Mouse (Mus musculus) myocyte (in vitro differentiated cells): ENCODE results near the gene Zc3hav1. TPM values are rescaled to one million over a fixed set of nuclear protein-coding genes. Genes with fewer than 3 reads are reported as not detected.

Experiments used
- H3K27me3 ChIP-seq: one replicate; pipeline ENCODE4 v1.6.1; 2011; ENCODE audit not compliant: control insufficient read depth, insufficient read depth, insufficient read length
- H3K36me3 ChIP-seq: one replicate; pipeline ENCODE4 v1.6.1; 2011; ENCODE audit not compliant: control insufficient read depth, insufficient read depth
- H3K4me2 ChIP-seq: one replicate; pipeline ENCODE4 v1.6.1; 2011; ENCODE audit warnings: low read depth, control low read depth
- H3K4me3 ChIP-seq: one replicate; pipeline ENCODE4 v1.5.1; 2011; ENCODE audit warnings: mild to moderate bottlenecking, control low read depth, moderate library complexity
- H3K79me2 ChIP-seq: one replicate; pipeline ENCODE4 v1.6.1; 2011; ENCODE audit not compliant: control insufficient read depth, insufficient read depth
- H3ac ChIP-seq: one replicate; pipeline ENCODE4 v1.6.1; 2011; ENCODE audit not compliant: control insufficient read depth, insufficient read length
- CEBPB ChIP-seq: IDR thresholded peaks from 2 replicates; pipeline ENCODE4 v1.6.1; 2011; ENCODE audit warnings: mild to moderate bottlenecking, moderate library complexity; ENCODE audit not compliant: poor library complexity, insufficient read depth, severe bottlenecking
- E2F4 ChIP-seq: IDR thresholded peaks from one replicate; pipeline ENCODE4 v1.6.1; 2011; ENCODE audit warnings: mild to moderate bottlenecking, control low read depth, moderate library complexity; ENCODE audit not compliant: insufficient read depth
- MAX ChIP-seq: IDR thresholded peaks from one replicate; pipeline ENCODE4 v1.6.1; 2011; ENCODE audit warnings: low read depth, mild to moderate bottlenecking, control low read depth
- MYOD1 ChIP-seq, 3 experiments: IDR thresholded peaks; one replicate each; pipeline ENCODE4 v1.6.1; 2011; ENCODE audit warnings: control low read depth in 2 of 3, low read depth in 2 of 3, mild to moderate bottlenecking in 2 of 3, moderate library complexity in 1 of 3; ENCODE audit not compliant: insufficient read length in 2 of 3, control insufficient read depth in 1 of 3
- MYOG ChIP-seq, 3 experiments: IDR thresholded peaks; one replicate each; pipeline ENCODE4 v1.6.1; 2011; ENCODE audit warnings: control low read depth in 2 of 3, low read depth in 2 of 3, mild to moderate bottlenecking in 2 of 3; ENCODE audit not compliant: insufficient read length in 2 of 3, control insufficient read depth in 1 of 3, insufficient read depth in 1 of 3
- POLR2A ChIP-seq: IDR thresholded peaks from one replicate; pipeline ENCODE4 v1.6.1; 2011; ENCODE audit warnings: low read depth, mild to moderate bottlenecking, control low read depth, moderate library complexity; ENCODE audit not compliant: insufficient read length
- POLR2AphosphoS2 ChIP-seq: IDR thresholded peaks from one replicate; pipeline ENCODE4 v1.6.1; 2011; ENCODE audit warnings: low read depth, control low read depth; ENCODE audit not compliant: insufficient read length
- REST ChIP-seq: IDR thresholded peaks from one replicate; pipeline ENCODE4 v1.6.1; 2011; ENCODE audit warnings: mild to moderate bottlenecking, control low read depth, moderate library complexity; ENCODE audit not compliant: insufficient read depth, insufficient read length
- SRF ChIP-seq: IDR thresholded peaks from one replicate; pipeline ENCODE4 v1.6.1; 2011; ENCODE audit warnings: low read depth; ENCODE audit not compliant: control insufficient read depth, insufficient read length
- TCF12 ChIP-seq: IDR thresholded peaks from one replicate; pipeline ENCODE4 v1.6.1; 2011; ENCODE audit warnings: mild to moderate bottlenecking, control low read depth; ENCODE audit not compliant: poor library complexity, insufficient read depth, severe bottlenecking
- TCF3 ChIP-seq: IDR thresholded peaks from one replicate; pipeline ENCODE4 v1.6.1; 2011; ENCODE audit warnings: low read depth, control low read depth; ENCODE audit not compliant: insufficient read length
- USF1 ChIP-seq: IDR thresholded peaks from one replicate; pipeline ENCODE4 v1.6.1; 2011; ENCODE audit warnings: low read depth, mild to moderate bottlenecking, control low read depth, moderate library complexity
- polyA plus RNA-seq: library from polyadenylated mRNA; unstranded; fragments of >200 nt; fragmentation: generic; extraction: Trizol; gene quantifications from one replicate; pipeline ENCODE4 v1.2.1, GENCODE M21; 2012; ENCODE audit warnings: missing spikeins

Gene Zc3hav1
- polyA plus RNA-seq, 1 experiment: 45.0 TPM

- Histone ChIP-seq H3K36me3 (peaks cover 4% of the 10 kb centered on the region), H3K4me3 (no peak overlapping the region), H3ac (no peak overlapping the region), H3K27me3 (no peaks in the 10 kb centered on the region), H3K4me2 (no peak overlapping the region), H3K79me2 (no peaks in the 10 kb centered on the region)
- TF ChIP-seq TCF3 (no peak), POLR2AphosphoS2 (no peak), CEBPB (no peak)
Observed at GRCm38 (mm10) chr6:38292871-38293646, 61.3 kb downstream of the Zc3hav1 start.

- H3ac ChIP-seq: no peak overlapping the region
- no peak overlapping the region for H3K4me3 ChIP-seq
- no peak overlapping the region for H3K4me2 ChIP-seq
- no peak for TF ChIP-seq POLR2AphosphoS2
- no peak for TF ChIP-seq CEBPB
- no peak for TF ChIP-seq MAX
- no peak for TF ChIP-seq USF1
- no peak for TF ChIP-seq SRF
- TF ChIP-seq TCF3: no peak
- no peak for TF ChIP-seq E2F4
- no peak for TF ChIP-seq MYOD1 (IDR thresholded peaks at IDR 0.05; ENCODE audit: control insufficient read depth in 1 of 3, insufficient read length in 2 of 3, low read depth in 2 of 3)
- TF ChIP-seq MYOG (IDR thresholded peaks at IDR 0.05; ENCODE audit: control insufficient read depth in 1 of 3, insufficient read depth in 1 of 3, insufficient read length in 2 of 3, low read depth in 2 of 3): no peak
- no peak for TF ChIP-seq TCF12
- no peak for TF ChIP-seq REST
- no peak for TF ChIP-seq POLR2A
- no peaks in the 10 kb centered on the region for H3K27me3 ChIP-seq
- H3K79me2 ChIP-seq: no peaks in the 10 kb centered on the region
- peaks cover 4% of the 10 kb centered on the region for H3K36me3 ChIP-seq
Observed at GRCm38 (mm10) chr6:38284422-38284821, 70.0 kb downstream of the Zc3hav1 start.

DNA sequence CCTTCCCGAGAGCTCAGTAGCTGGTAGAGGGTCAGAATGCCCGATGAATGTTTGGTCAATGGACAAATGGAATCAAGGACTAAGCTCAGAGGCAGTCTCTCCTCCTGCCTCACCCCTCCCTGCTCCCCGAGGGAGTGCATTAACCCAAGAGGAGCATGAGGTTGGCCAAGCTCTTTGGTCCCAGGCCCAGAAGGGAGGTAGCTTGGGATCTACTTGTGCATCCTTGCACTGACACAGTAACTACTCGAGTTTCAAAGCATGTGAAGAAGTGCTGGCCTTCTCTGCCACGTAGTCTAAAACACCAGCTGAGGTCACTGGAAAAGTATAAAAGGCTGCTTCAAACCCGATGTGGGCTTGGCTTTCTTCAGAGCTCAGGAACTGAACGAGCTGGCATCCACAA lies 89.9 kb downstream of the Zc3hav1 start:
- Histone ChIP-seq H3K79me2 (no peaks in the 10 kb centered on the region), H3K36me3 (no peaks in the 10 kb centered on the region)
- no peak for TF ChIP-seq MYOG (IDR thresholded peaks at IDR 0.05; ENCODE audit: control insufficient read depth in 1 of 3, insufficient read depth in 1 of 3, insufficient read length in 2 of 3, low read depth in 2 of 3)
- no peak for TF ChIP-seq POLR2A
- TF ChIP-seq TCF12: no peak
- no peak for TF ChIP-seq REST
- TF ChIP-seq MYOD1 (IDR thresholded peaks at IDR 0.05; ENCODE audit: control insufficient read depth in 1 of 3, insufficient read length in 2 of 3, low read depth in 2 of 3): no peak
- TF ChIP-seq SRF: no peak

GRCm38 (mm10) chr6:38263393-38264159 lies 90.8 kb downstream of the Zc3hav1 start:
- peak overlapping the region; percentile 48 for H3K4me2 ChIP-seq
- no peak overlapping the region for H3K4me3 ChIP-seq
- H3K36me3 ChIP-seq: no peaks in the 10 kb centered on the region
- H3K27me3 ChIP-seq: no peaks in the 10 kb centered on the region
- TF ChIP-seq USF1: no peak
- TF ChIP-seq E2F4: no peak
- TF ChIP-seq MYOG (IDR thresholded peaks at IDR 0.05; ENCODE audit: control insufficient read depth in 1 of 3, insufficient read depth in 1 of 3, insufficient read length in 2 of 3, low read depth in 2 of 3): peak in 1 of 3 experiments; percentile 22
- H3K79me2 ChIP-seq: no peaks in the 10 kb centered on the region
- no peak overlapping the region for H3ac ChIP-seq

More for the DNA sequence above, 89.9 kb downstream of the Zc3hav1 start:
- Histone ChIP-seq H3ac (no peak overlapping the region), H3K4me2 (peak overlapping the region; percentile 48), H3K27me3 (no peaks in the 10 kb centered on the region), H3K4me3 (no peak overlapping the region)

- Histone ChIP-seq H3ac (no peak overlapping the region), H3K79me2 (no peaks in the 10 kb centered on the region), H3K36me3 (no peaks in the 10 kb centered on the region), H3K4me2 (no peak overlapping the region), H3K4me3 (no peak overlapping the region), H3K27me3 (no peaks in the 10 kb centered on the region)
- TF ChIP-seq SRF: no peak
- no peak for TF ChIP-seq MYOG (IDR thresholded peaks at IDR 0.05; ENCODE audit: control insufficient read depth in 1 of 3, insufficient read depth in 1 of 3, insufficient read length in 2 of 3, low read depth in 2 of 3)
- TF ChIP-seq MYOD1 (IDR thresholded peaks at IDR 0.05; ENCODE audit: control insufficient read depth in 1 of 3, insufficient read length in 2 of 3, low read depth in 2 of 3): no peak
- no peak for TF ChIP-seq POLR2A
- no peak for TF ChIP-seq E2F4
- TF ChIP-seq TCF12: no peak
- no peak for TF ChIP-seq POLR2AphosphoS2
- no peak for TF ChIP-seq CEBPB
- no peak for TF ChIP-seq REST
- no peak for TF ChIP-seq USF1
- TF ChIP-seq TCF3: no peak
- TF ChIP-seq MAX: no peak
Observed at GRCm38 (mm10) chr6:38261877-38262276, 92.5 kb downstream of the Zc3hav1 start.
